Mouse (Mus musculus): ENCODE results near the gene Gapvd1. TPM values are rescaled to one million over a fixed set of nuclear protein-coding genes. Genes with fewer than 3 reads are reported as not detected.

The Gapvd1 gene
- total RNA-seq (2012; rRNA removed) (62.4 and 65.0 TPM in 2 replicates), polyA plus RNA-seq (2012; ENCODE audit: insufficient read depth in 1 of 2, insufficient read length in 2 of 2, low read depth in 1 of 2, low replicate concordance in 2 of 2, missing spikeins in 1 of 2) (100 to 1,000 TPM in 1 of 2 experiments, 10 to 100 TPM in 1; 96.7 to 174 TPM)

GRCm38 (mm10) chr2:34754551-34755358 lies at the start of gene Gapvd1:
Gene Gapvd1 (minus strand): TSS chr2:34755232.
- Histone ChIP-seq H3K27me3 (ENCODE audit: control insufficient read depth in 1 of 2, insufficient read depth in 2 of 2, low read length in 2 of 2) (peaks cover 0 to 2% of the 10 kb centered on the region in 2 experiments; a peak in 2 of 4 replicates), H3K36me3 (ENCODE audit: control insufficient read depth in 1 of 2, insufficient read depth in 2 of 2, low read length in 2 of 2) (peaks cover 0 to 29% of the 10 kb centered on the region in 2 experiments; a peak in 2 of 4 replicates), H3K9me3 (replicated peaks; ENCODE audit: insufficient read depth, low read length) (no peaks in the 10 kb centered on the region), H3K9ac (ENCODE audit: control insufficient read depth, low read depth, low read length, poor library complexity, severe bottlenecking) (peak within 1 kb of the TSS; percentile 100), H3K4me1 (ENCODE audit: control insufficient read depth in 1 of 2, insufficient read depth in 2 of 2, low read length in 2 of 2) (peaks cover 10 to 25% of the 10 kb centered on the region in 2 experiments), H3K4me3 (ENCODE audit: control insufficient read depth in 1 of 2, insufficient read depth in 1 of 2, low read depth in 2 of 2, low read length in 2 of 2) (peak within 1 kb of the TSS; percentile 100), H3K79me2 (ENCODE audit: control insufficient read depth, insufficient read depth, low read length, poor library complexity) (peaks cover 39% of the 10 kb centered on the region), H3K27ac (ENCODE audit: control insufficient read depth, low read depth, low read length) (peak within 1 kb of the TSS; percentile 83)
- peak; percentile 64 for DNase-seq (ENCODE audit: low read depth, low spot score)
- 0 out of 2 replicates have a peak, but pooled peaks have one; percentile 46 for TF ChIP-seq MYC (IDR thresholded peaks at IDR 0.05; ENCODE audit: low read depth, low read length)
- TF ChIP-seq BHLHE40 (IDR thresholded peaks at IDR 0.05; ENCODE audit: borderline replicate concordance, low read depth, low read length), result no peak
- TF ChIP-seq SMC3 (IDR thresholded peaks at IDR 0.05; ENCODE audit: low read depth, low read length), result no peak
- TF ChIP-seq TBP (IDR thresholded peaks at IDR 0.05; ENCODE audit: low read depth, low read length), result peak; percentile 54
- peak; percentile 76 for TF ChIP-seq MXI1 (IDR thresholded peaks at IDR 0.05; ENCODE audit: low read depth, low read length)
- peak; percentile 60 for TF ChIP-seq SIN3A (IDR thresholded peaks at IDR 0.05; ENCODE audit: low read length)
- TF ChIP-seq POLR2A (IDR thresholded peaks at IDR 0.05; ENCODE audit: control insufficient read depth in 1 of 2, insufficient read depth in 1 of 2, low read depth in 1 of 2, low read length in 2 of 2, poor library complexity in 1 of 2), result 0 out of 4 replicates have a peak, but pooled peaks of 1 of the 2 experiments have one; percentile 7
- no peak for TF ChIP-seq RAD21 (IDR thresholded peaks at IDR 0.05; ENCODE audit: low read depth, low read length)
- peak; percentile 14; the same call in 1 of the 2 replicates for TF ChIP-seq CHD2 (IDR thresholded peaks at IDR 0.05; ENCODE audit: low read length)
- peak; percentile 54 for TF ChIP-seq ZNF384 (IDR thresholded peaks at IDR 0.05; ENCODE audit: low read depth, low read length)
- peak; percentile 99 for TF ChIP-seq JUND (IDR thresholded peaks at IDR 0.05; ENCODE audit: low read depth, low read length)
- peak; percentile 51 for TF ChIP-seq POLR2AphosphoS2 (IDR thresholded peaks at IDR 0.05; ENCODE audit: low read length)
- 0 out of 2 replicates have a peak, but pooled peaks have one; percentile 50 for TF ChIP-seq MAX (IDR thresholded peaks at IDR 0.05; ENCODE audit: low read length)
- TF ChIP-seq CHD1 (IDR thresholded peaks at IDR 0.05; ENCODE audit: low read depth, low read length), result peak; percentile 94

- peaks cover 26 to 36% of the 10 kb centered on the region in 2 experiments for H3K4me1 ChIP-seq (ENCODE audit: control insufficient read depth in 1 of 2, insufficient read depth in 2 of 2, low read length in 2 of 2)
- H3K36me3 ChIP-seq (ENCODE audit: control insufficient read depth in 1 of 2, insufficient read depth in 2 of 2, low read length in 2 of 2), result peaks cover 5 to 67% of the 10 kb centered on the region in 2 experiments
- H3K4me3 ChIP-seq (ENCODE audit: control insufficient read depth in 1 of 2, insufficient read depth in 1 of 2, low read depth in 2 of 2, low read length in 2 of 2), result peak overlapping the region in 1 of 2 experiments; percentile 19; a peak in 1 of 4 replicates
- peaks cover 51% of the 10 kb centered on the region for H3K79me2 ChIP-seq (ENCODE audit: control insufficient read depth, insufficient read depth, low read length, poor library complexity)
- H3K27me3 ChIP-seq (ENCODE audit: control insufficient read depth in 1 of 2, insufficient read depth in 2 of 2, low read length in 2 of 2), result no peaks in the 10 kb centered on the region
- peak; percentile 75 for DNase-seq (ENCODE audit: low read depth, low spot score)
- H3K9me3 ChIP-seq (replicated peaks; ENCODE audit: insufficient read depth, low read length), result no peaks in the 10 kb centered on the region
- no peak overlapping the region for H3K9ac ChIP-seq (ENCODE audit: control insufficient read depth, low read depth, low read length, poor library complexity, severe bottlenecking)
- no peak overlapping the region for H3K27ac ChIP-seq (ENCODE audit: control insufficient read depth, low read depth, low read length)
- TF ChIP-seq MEF2A (IDR thresholded peaks at IDR 0.05; ENCODE audit: extremely low read depth, insufficient replicate concordance, low read depth, low read length, poor library complexity, severe bottlenecking), result peak; percentile 63; the same call in 1 of the 2 replicates
- TF ChIP-seq TAL1 (IDR thresholded peaks at IDR 0.05; ENCODE audit: low read length), result peak; percentile 81
- TF ChIP-seq USF2 (IDR thresholded peaks at IDR 0.05; ENCODE audit: borderline replicate concordance in 1 of 2, insufficient read depth in 1 of 2, low read depth in 1 of 2, low read length in 2 of 2), result 0 out of 4 replicates have a peak, but pooled peaks of 1 of the 2 experiments have one; percentile 43
- no peak for TF ChIP-seq GABPA (IDR thresholded peaks at IDR 0.05; ENCODE audit: low read depth, low read length)
- peak; percentile 63 to 76; a peak in 3 of 4 replicates for TF ChIP-seq EP300 (IDR thresholded peaks at IDR 0.05; ENCODE audit: low read depth in 1 of 2, low read length in 2 of 2)
- TF ChIP-seq MAX (IDR thresholded peaks at IDR 0.05; ENCODE audit: low read length), result peak; percentile 76
- TF ChIP-seq GATA1 (IDR thresholded peaks at IDR 0.05; ENCODE audit: low read depth, low read length), result peak; percentile 65
- TF ChIP-seq NELFE (IDR thresholded peaks at IDR 0.05; ENCODE audit: low read depth, low read length), result no peak
- no peak for TF ChIP-seq RAD21 (IDR thresholded peaks at IDR 0.05; ENCODE audit: low read depth, low read length)
- TF ChIP-seq SMC3 (IDR thresholded peaks at IDR 0.05; ENCODE audit: low read depth, low read length), result no peak
- TF ChIP-seq POLR2A (IDR thresholded peaks at IDR 0.05; ENCODE audit: control insufficient read depth in 1 of 2, insufficient read depth in 1 of 2, low read depth in 1 of 2, low read length in 2 of 2, poor library complexity in 1 of 2), result no peak
- TF ChIP-seq ZKSCAN1 (IDR thresholded peaks at IDR 0.05; ENCODE audit: low read depth, low read length), result no peak
- no peak for TF ChIP-seq CTCF (IDR thresholded peaks at IDR 0.05 in 2 of 3, conservative IDR thresholded peaks at IDR 0.05 in 1 of 3; ENCODE audit: control insufficient read depth in 1 of 3, insufficient read depth in 1 of 3, low read depth in 2 of 3, low read length in 3 of 3, poor library complexity in 1 of 3, severe bottlenecking in 1 of 3)
- TF ChIP-seq MAZ (IDR thresholded peaks at IDR 0.05; ENCODE audit: low read depth, low read length), result no peak
- no peak for TF ChIP-seq MYB (IDR thresholded peaks at IDR 0.05; ENCODE audit: low read depth, low read length)
- peak; percentile 80 for TF ChIP-seq BHLHE40 (IDR thresholded peaks at IDR 0.05; ENCODE audit: borderline replicate concordance, low read depth, low read length)
- no peak for TF ChIP-seq POLR2AphosphoS5 (IDR thresholded peaks at IDR 0.05; ENCODE audit: borderline replicate concordance, low read depth, low read length)
- peak; percentile 48; the same call in 1 of the 2 replicates for TF ChIP-seq MYC (IDR thresholded peaks at IDR 0.05; ENCODE audit: low read depth, low read length)
- TF ChIP-seq ZC3H11A (IDR thresholded peaks at IDR 0.05; ENCODE audit: low read depth, low read length), result no peak
- no peak for TF ChIP-seq ZNF384 (IDR thresholded peaks at IDR 0.05; ENCODE audit: low read depth, low read length)
These were observed 49.8 kb upstream of the Gapvd1 start for GRCm38 (mm10) chr2:34804815-34805214.

Data from MEL (cell line).